Mouse (Mus musculus): ENCODE data around the gene Edil3. TPM values are rescaled to one million over a fixed set of nuclear protein-coding genes. Genes with fewer than 3 reads are reported as not detected.

The Edil3 gene
- not detected in 2 replicates for total RNA-seq (2023)

GRCm38 (mm10) chr13:88821440-88822331 lies at the start of gene Edil3:
Edil3 (plus strand) TSS chr13:88821472.

Measured in neutrophil, adult 65 days (primary cell).